Mouse (Mus musculus) lung, embryonic 14.5 days (tissue): ENCODE data around the gene Tex50. TPM values are rescaled to one million over a fixed set of nuclear protein-coding genes. Genes with fewer than 3 reads are reported as not detected.
A peak's percentile ranks its signal among the peaks of the same experiment; 100 is the strongest.
"Not testable (repeated sequence)": the region's sequence is repeated elsewhere in the genome, so short reads cannot be mapped to it uniquely, and the experiment has no call there.

Experiments
- ATAC-seq: fragments of 200-750 bp; cut with Nextera tagmentation; 2 replicates; pipeline ENCODE4 v1.8.0; 2017; ENCODE audit warnings: mild to moderate bottlenecking, moderate TSS enrichment, moderate library complexity; ENCODE audit not compliant: insufficient read depth
- DNase-seq: peaks from one replicate; pipeline ENCODE4 v3.0.0-alpha.2; 2015
- H3K27ac ChIP-seq: fragments of 300-500 bp; sonication (generic); 2 replicates; pipeline ENCODE4 v1.5.1; 2014; ENCODE audit warnings: low read depth, mild to moderate bottlenecking, moderate library complexity
- H3K27me3 ChIP-seq: fragments of 300-500 bp; sonication (generic); 2 replicates; pipeline ENCODE4 v1.6.1; 2014; ENCODE audit warnings: low read length, control low read depth; ENCODE audit not compliant: insufficient read depth
- H3K36me3 ChIP-seq: fragments of 300-500 bp; sonication (generic); 2 replicates; pipeline ENCODE4 v1.6.1; 2014; ENCODE audit warnings: control low read depth; ENCODE audit not compliant: insufficient read depth
- H3K4me1 ChIP-seq: fragments of 300-500 bp; sonication (generic); 2 replicates; pipeline ENCODE4 v1.6.1; 2014; ENCODE audit warnings: antibody characterized with exemption, control low read depth; ENCODE audit not compliant: insufficient read depth
- H3K4me2 ChIP-seq: fragments of 300-500 bp; sonication (generic); 2 replicates; pipeline ENCODE4 v1.6.1; 2014; ENCODE audit warnings: mild to moderate bottlenecking
- H3K4me3 ChIP-seq: fragments of 300-500 bp; sonication (generic); 2 replicates; pipeline ENCODE4 v1.5.1; 2014; ENCODE audit warnings: low read depth, low read length
- H3K9ac ChIP-seq: fragments of 300-500 bp; sonication (generic); 2 replicates; pipeline ENCODE4 v1.6.1; 2014
- H3K9me3 ChIP-seq: fragments of 300-500 bp; sonication (generic); 2 replicates; pipeline ENCODE4 v1.6.1; 2016; ENCODE audit warnings: low read depth, low read length, control low read depth
- CTCF ChIP-seq: IDR thresholded peaks from 2 replicates; pipeline ENCODE4 v1.5.1; 2016; ENCODE audit warnings: antibody characterized with exemption, low read depth
- WGBS: fragments of 180-500 bp; shearing (Covaris S2); extraction: QIAGEN DNeasy Blood & Tissue Kit; methylation state at CpG from one replicate; pipeline ENCODE4 v1.1.7; 2014; 5-methylcytosine and 5-hydroxymethylcytosine counted together
- polyA plus RNA-seq: library from polyadenylated mRNA; unstranded; fragments of >200 nt; fragmentation: Nextera tagmentation; extraction: Ambion mirVana; gene quantifications from 2 replicates; pipeline ENCODE4 v1.2.1, GENCODE M21; 2014

Tex50 gene
- polyA plus RNA-seq, 1 experiment from 2014 or later, result not detected

DNA sequence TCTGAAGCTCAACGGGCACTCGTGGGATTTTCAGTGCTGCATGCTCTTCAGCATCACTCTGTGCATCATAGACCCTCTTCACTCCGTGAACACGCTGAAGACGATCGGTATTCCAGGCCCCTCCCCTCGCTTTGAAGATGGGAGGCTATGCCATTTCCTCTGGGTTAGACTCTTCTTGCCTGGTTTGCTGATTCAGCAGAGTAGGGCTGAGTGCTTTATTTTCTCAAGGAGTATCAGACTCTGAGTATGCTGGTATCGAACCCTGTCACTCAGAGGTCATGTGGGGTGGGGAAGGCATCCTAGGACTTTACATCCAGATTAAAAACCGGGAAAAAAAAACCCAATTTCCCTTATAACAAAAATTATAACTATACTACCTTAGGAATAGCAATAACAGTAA, 23.3 kb upstream of the Tex50 start:
- H3K4me2 ChIP-seq, result no peak overlapping the region
- no peaks in the 10 kb centered on the region for H3K36me3 ChIP-seq
- no peak overlapping the region for H3K4me3 ChIP-seq
- peaks cover 4% of the 10 kb centered on the region; the same call in 1 of the 2 replicates for H3K9me3 ChIP-seq
- no peak overlapping the region for H3K9ac ChIP-seq
- no peak for TF ChIP-seq CTCF
- no peak overlapping the region for H3K27ac ChIP-seq
- 71% methylated on average over 9 of the region's 9 CpGs for whole genome bisulfite sequencing
- no peaks in the 10 kb centered on the region for H3K27me3 ChIP-seq
- H3K4me1 ChIP-seq, result no peaks in the 10 kb centered on the region
- ATAC-seq, result no peak
- DNase-seq, result no peak

DNA sequence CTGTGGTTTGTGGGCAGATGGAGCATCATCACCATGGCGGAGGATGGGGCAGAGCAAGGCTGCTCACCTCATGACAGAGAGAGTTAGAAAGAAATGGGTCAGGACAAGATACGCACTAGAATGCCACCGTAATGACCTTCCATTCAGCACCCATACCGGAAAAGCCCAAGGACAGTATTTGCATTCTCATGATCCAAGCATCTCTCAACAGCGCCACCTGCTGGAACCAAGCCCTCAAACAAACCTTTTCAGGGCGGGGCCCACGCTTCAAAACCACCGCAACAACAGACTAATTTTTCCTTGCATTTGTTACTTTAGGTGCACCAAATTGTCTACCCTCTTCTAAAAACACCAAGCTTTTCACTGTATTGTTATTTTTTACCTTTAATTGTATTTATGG, 21.6 kb upstream of the Tex50 start:
- no peak overlapping the region for H3K4me2 ChIP-seq
- no peak overlapping the region for H3K4me3 ChIP-seq
- no peaks in the 10 kb centered on the region for H3K27me3 ChIP-seq
- H3K36me3 ChIP-seq, result no peaks in the 10 kb centered on the region
- peaks cover 4% of the 10 kb centered on the region; the same call in 1 of the 2 replicates for H3K9me3 ChIP-seq
- TF ChIP-seq CTCF, result peak; percentile 70
- WGBS, result 54% methylated on average over 8 of the region's 8 CpGs
- H3K4me1 ChIP-seq, result no peaks in the 10 kb centered on the region
- ATAC-seq (no peak), DNase-seq (peak; percentile 70)
- no peak overlapping the region for H3K27ac ChIP-seq
- no peak overlapping the region for H3K9ac ChIP-seq

DNA sequence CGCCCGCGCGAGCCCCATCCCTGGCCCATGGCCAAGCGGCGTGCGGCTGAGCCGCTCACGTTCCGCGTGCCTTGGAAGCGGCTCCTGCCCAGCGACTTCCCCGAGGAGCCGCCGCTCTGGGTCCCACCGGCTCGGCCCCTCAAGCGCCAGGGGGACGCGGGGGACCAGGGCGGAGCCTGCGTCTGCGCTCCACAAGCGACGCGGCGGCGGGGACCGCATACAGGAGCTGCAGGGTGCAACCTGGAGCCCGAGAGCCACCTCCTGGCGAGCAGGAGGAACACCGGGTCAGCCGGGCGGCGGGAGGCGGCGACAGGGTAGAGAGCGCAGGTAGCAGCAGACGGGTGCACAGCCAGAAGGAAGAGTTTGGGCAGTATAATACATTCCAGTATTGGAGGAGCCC, 11.5 kb upstream of the Tex50 start:
- H3K9ac ChIP-seq, result peak overlapping the region; percentile 49
- 1% methylated on average over 40 of the region's 40 CpGs for WGBS
- TF ChIP-seq CTCF, result peak; percentile 74
- peak; percentile 95 for ATAC-seq
- peaks cover 8% of the 10 kb centered on the region; the same call in 1 of the 2 replicates for H3K27me3 ChIP-seq
- H3K4me3 ChIP-seq, result peak overlapping the region; percentile 45
- DNase-seq, result peak; percentile 83
- H3K36me3 ChIP-seq, result no peaks in the 10 kb centered on the region
- no peaks in the 10 kb centered on the region for H3K4me1 ChIP-seq
- peak overlapping the region; percentile 72 for H3K4me2 ChIP-seq
- no peaks in the 10 kb centered on the region for H3K9me3 ChIP-seq
- H3K27ac ChIP-seq, result no peak overlapping the region

DNA sequence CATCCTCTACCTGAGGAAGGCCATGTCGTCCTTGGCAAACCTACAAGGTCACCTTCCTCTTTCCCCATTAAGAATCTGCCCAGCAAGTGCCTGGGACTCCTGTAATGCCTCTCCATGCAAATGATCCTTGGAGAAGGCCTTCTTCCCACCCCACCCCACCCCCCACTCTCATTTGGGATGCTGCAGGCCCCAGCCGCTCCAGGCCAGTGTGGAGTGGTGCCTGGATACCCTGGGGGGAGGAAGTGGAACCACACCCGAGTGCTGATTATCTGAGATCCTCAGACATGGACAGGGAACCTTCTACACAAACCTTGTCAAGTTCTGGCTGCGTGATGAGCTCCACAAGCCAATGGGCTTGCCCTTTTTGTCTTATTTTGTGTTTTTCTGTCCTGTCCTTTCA, 1.2 kb upstream of the Tex50 start:
- TF ChIP-seq CTCF, result no peak
- H3K9me3 ChIP-seq, result no peaks in the 10 kb centered on the region
- no peak for DNase-seq
- H3K27ac ChIP-seq, result no peak overlapping the region
- ATAC-seq, result no peak
- H3K27me3 ChIP-seq, result no peaks in the 10 kb centered on the region
- no peak overlapping the region for H3K9ac ChIP-seq
- no peak overlapping the region for H3K4me2 ChIP-seq
- 61% methylated on average over 4 of the region's 4 CpGs for WGBS
- no peaks in the 10 kb centered on the region for H3K4me1 ChIP-seq
- H3K4me3 ChIP-seq, result no peak overlapping the region
- H3K36me3 ChIP-seq, result no peaks in the 10 kb centered on the region

DNA sequence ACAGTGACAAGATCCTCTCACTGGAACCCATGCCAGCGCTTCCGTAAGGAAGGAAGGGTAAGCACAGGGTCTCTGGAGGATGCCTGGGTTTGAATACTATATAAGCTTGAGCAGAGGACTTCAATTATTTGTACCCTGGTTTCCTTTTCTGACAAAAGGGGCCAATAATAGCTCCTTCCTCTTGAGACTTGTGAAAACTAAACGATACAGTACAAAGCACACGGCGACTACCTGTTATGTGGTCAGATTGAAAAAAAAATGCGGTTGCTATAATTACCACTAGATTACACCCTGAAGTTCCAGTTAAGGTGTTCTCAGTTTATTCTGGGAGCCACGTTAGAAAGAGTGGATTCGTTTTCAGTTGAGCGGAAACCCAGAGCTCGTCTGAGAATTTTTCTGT, 2.6 kb downstream of the Tex50 start:
- no peak overlapping the region for H3K27ac ChIP-seq
- H3K27me3 ChIP-seq, result no peaks in the 10 kb centered on the region
- no peaks in the 10 kb centered on the region for H3K9me3 ChIP-seq
- H3K4me2 ChIP-seq, result no peak overlapping the region
- TF ChIP-seq CTCF, result no peak
- no peaks in the 10 kb centered on the region for H3K36me3 ChIP-seq
- DNase-seq (no peak), ATAC-seq (no peak)
- H3K4me3 ChIP-seq, result no peak overlapping the region
- no peak overlapping the region for H3K9ac ChIP-seq
- 82% methylated on average over 10 of the region's 10 CpGs for WGBS
- no peaks in the 10 kb centered on the region for H3K4me1 ChIP-seq

DNA sequence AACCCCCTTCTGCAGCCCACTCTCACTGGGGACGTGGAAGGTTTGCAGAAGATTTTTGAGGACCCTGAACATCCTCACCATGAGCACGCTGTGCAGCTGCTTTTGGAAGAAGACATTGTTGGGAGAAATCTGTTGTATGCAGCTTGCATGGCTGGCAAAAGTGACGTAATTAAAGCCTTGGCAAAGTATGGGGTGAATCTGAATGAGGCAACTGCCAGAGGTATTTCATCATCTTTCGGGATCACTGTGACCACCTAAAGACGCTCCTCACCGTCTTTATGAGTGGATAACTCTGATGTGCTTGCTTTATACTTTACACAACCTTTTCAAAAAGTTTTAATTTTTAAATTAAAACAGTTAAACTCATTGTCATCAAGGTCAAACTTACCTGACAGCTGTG, 8.0 kb downstream of the Tex50 start:
- no peak for TF ChIP-seq CTCF
- Histone ChIP-seq H3K4me1 (no peaks in the 10 kb centered on the region), H3K9ac (no peak overlapping the region), H3K4me3 (no peak overlapping the region), H3K27ac (no peak overlapping the region), H3K4me2 (no peak overlapping the region), H3K9me3 (no peaks in the 10 kb centered on the region), H3K27me3 (no peaks in the 10 kb centered on the region), H3K36me3 (no peaks in the 10 kb centered on the region)
- DNase-seq (no peak), ATAC-seq (no peak)
- WGBS, result 71% methylated on average over 6 of the region's 6 CpGs

DNA sequence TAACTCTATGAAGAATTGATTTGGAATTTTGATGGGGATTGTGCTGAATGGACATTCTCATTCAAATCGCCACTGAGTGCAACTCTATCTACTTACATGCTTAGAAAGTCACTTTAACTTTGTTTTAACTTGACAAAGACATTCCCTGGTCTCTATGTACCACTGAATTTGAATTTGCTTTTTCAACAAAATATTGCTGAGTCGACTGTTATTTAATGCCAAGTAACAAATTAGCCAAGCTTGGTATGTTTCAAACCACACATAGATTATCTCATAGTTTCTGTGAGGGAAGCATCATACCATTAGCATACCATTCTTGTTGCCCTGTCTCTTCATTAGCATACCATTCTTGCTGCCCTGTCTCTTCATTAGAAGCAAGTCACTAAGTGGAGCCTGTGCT, 11.2 kb downstream of the Tex50 start:
- H3K9ac ChIP-seq, result no peak overlapping the region
- H3K4me3 ChIP-seq, result no peak overlapping the region
- H3K27me3 ChIP-seq, result no peaks in the 10 kb centered on the region
- ATAC-seq, result no peak
- 77% methylated on average over 2 of the region's 2 CpGs for WGBS
- H3K36me3 ChIP-seq, result no peaks in the 10 kb centered on the region
- no peak overlapping the region for H3K4me2 ChIP-seq
- no peak for TF ChIP-seq CTCF
- DNase-seq, result no peak
- H3K9me3 ChIP-seq, result no peaks in the 10 kb centered on the region
- no peak overlapping the region for H3K27ac ChIP-seq
- H3K4me1 ChIP-seq, result no peaks in the 10 kb centered on the region

DNA sequence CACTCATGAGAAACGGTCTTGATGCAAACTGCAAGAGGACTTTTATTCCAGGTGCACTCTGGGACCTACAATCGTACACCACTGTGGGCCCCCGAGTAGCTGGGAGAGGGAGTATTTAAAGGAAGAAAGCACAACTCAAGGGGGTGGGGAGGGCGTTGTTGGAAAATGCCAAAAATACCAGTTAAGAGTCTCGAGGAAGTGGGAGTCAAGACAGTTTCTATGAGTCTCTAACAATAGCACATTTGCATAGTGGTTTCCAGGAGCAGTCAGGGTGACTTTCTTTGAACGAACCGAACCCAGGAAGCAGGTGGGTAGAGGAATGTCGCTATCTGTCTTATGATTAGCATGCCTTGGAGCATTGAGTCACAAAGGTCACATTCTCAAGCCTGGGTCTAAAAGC, 13.5 kb downstream of the Tex50 start:
- 79% methylated on average over 8 of the region's 8 CpGs for WGBS
- H3K9me3 ChIP-seq, H3K4me2 ChIP-seq, H3K36me3 ChIP-seq, ATAC-seq, H3K27me3 ChIP-seq, H3K27ac ChIP-seq, H3K9ac ChIP-seq, DNase-seq, H3K4me3 ChIP-seq, H3K4me1 ChIP-seq: not testable (repeated sequence)
